Mouse (Mus musculus): Measurements from ENCODE around the gene Evx2.

DNA sequence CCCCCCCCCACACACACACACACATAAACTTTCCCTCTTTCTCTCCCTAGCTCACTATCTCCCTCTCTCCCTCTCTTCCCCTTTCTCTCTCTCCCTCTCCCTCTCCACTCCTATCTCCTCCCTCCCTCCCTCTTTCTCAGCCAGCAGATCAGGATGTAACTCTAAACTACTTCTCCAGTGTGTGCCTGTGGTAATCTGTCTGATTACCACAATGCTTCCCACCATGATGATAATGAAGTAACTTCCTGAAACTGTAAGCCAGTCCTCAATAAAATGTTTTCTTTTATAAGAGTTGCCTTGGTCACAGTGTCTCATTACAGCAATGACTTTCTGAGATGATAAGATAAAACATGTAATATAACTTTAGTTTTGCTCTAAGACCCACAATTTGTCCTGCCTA is 50.0 kb downstream of the Evx2 start:
- TF ChIP-seq EP300 (IDR thresholded peaks at IDR 0.05; ENCODE audit: low read depth in 1 of 2, low read length in 2 of 2), result peak; percentile 95 to 97
- TF ChIP-seq POLR2A (IDR thresholded peaks at IDR 0.05; ENCODE audit: control insufficient read depth in 1 of 2, insufficient read depth in 1 of 2, low read depth in 1 of 2, low read length in 2 of 2, poor library complexity in 1 of 2), result no peak
- TF ChIP-seq MYB (IDR thresholded peaks at IDR 0.05; ENCODE audit: low read depth, low read length), result no peak; the same call in 1 of the 2 replicates
- TF ChIP-seq MYC (IDR thresholded peaks at IDR 0.05; ENCODE audit: low read depth, low read length), result no peak; the same call in 1 of the 2 replicates
- TF ChIP-seq KAT2A (conservative IDR thresholded peaks at IDR 0.05; ENCODE audit: low read depth, low read length), result no peak
- TF ChIP-seq ZC3H11A (IDR thresholded peaks at IDR 0.05; ENCODE audit: low read depth, low read length), result no peak
- no peak for TF ChIP-seq CTCF (IDR thresholded peaks at IDR 0.05 in 2 of 3, conservative IDR thresholded peaks at IDR 0.05 in 1 of 3; ENCODE audit: control insufficient read depth in 1 of 3, insufficient read depth in 1 of 3, low read depth in 2 of 3, low read length in 3 of 3, poor library complexity in 1 of 3, severe bottlenecking in 1 of 3)
- TF ChIP-seq ETS1 (IDR thresholded peaks at IDR 0.05; ENCODE audit: low read depth, low read length), result peak; percentile 95
- TF ChIP-seq ZNF384 (IDR thresholded peaks at IDR 0.05; ENCODE audit: low read depth, low read length), result no peak
- TF ChIP-seq TAL1 (IDR thresholded peaks at IDR 0.05; ENCODE audit: low read length), result peak; percentile 81
